Mouse (Mus musculus) limb, embryonic 14.5 days (tissue): ENCODE measurements around the gene Arid5a. TPM values are rescaled to one million over a fixed set of nuclear protein-coding genes. Genes with fewer than 3 reads are reported as not detected.
A peak's percentile ranks its signal among the peaks of the same experiment; 100 is the strongest.

Source experiments
- ATAC-seq: fragments of 200-750 bp; cut with Nextera tagmentation; 2 replicates; pipeline ENCODE4 v1.8.0; 2017; ENCODE audit warnings: low read depth, moderate number of reproducible peaks, moderate TSS enrichment; ENCODE audit not compliant: low FRiP score
- DNase-seq: peaks from one replicate; pipeline ENCODE4 v3.0.0-alpha.2; 2015; ENCODE audit warnings: low spot score
- H3K27ac ChIP-seq: fragments of 300-500 bp; sonication (generic); replicated peaks from 2 replicates; pipeline ENCODE4 v1.5.1; 2014; ENCODE audit warnings: low read depth, mild to moderate bottlenecking, low read length, moderate library complexity, mixed read lengths
- H3K27me3 ChIP-seq: fragments of 300-500 bp; sonication (generic); 2 replicates; pipeline ENCODE4 v1.6.1; 2014; ENCODE audit warnings: low read length, mixed read lengths; ENCODE audit not compliant: control insufficient read depth, insufficient read depth
- H3K36me3 ChIP-seq: fragments of 300-500 bp; sonication (generic); 2 replicates; pipeline ENCODE4 v1.6.1; 2014; ENCODE audit warnings: mild to moderate bottlenecking, low read length, moderate library complexity, mixed read lengths; ENCODE audit not compliant: control insufficient read depth, insufficient read depth
- H3K4me1 ChIP-seq: fragments of 300-500 bp; sonication (generic); 2 replicates; pipeline ENCODE4 v1.6.1; 2014; ENCODE audit warnings: antibody characterized with exemption, low read length, mixed read lengths; ENCODE audit not compliant: control insufficient read depth, insufficient read depth
- H3K4me2 ChIP-seq: fragments of 300-500 bp; sonication (generic); replicated peaks from 2 replicates; pipeline ENCODE4 v1.6.1; 2014; ENCODE audit warnings: low read depth, mild to moderate bottlenecking, low read length, moderate library complexity; ENCODE audit not compliant: severe bottlenecking
- H3K4me3 ChIP-seq: fragments of 300-500 bp; sonication (generic); replicated peaks from 2 replicates; pipeline ENCODE4 v1.5.1; 2014; ENCODE audit warnings: low read length
- H3K9ac ChIP-seq: fragments of 300-500 bp; sonication (generic); 2 replicates; pipeline ENCODE4 v1.6.1; 2014; ENCODE audit warnings: mild to moderate bottlenecking, low read depth, low read length, moderate library complexity; ENCODE audit not compliant: severe bottlenecking
- H3K9me3 ChIP-seq: fragments of 300-500 bp; sonication (generic); 2 replicates; pipeline ENCODE4 v1.6.1; 2016; ENCODE audit warnings: low read length; ENCODE audit not compliant: control insufficient read depth
- POLR2A ChIP-seq: fragments of 200-500 bp; IDR thresholded peaks from 2 replicates; pipeline ENCODE4 v1.8.0; 2012; ENCODE audit warnings: inconsistent platforms, mild to moderate bottlenecking, moderate library complexity, borderline replicate concordance; ENCODE audit not compliant: insufficient read depth, insufficient read length; ENCODE audit errors: extremely low read depth
- WGBS: fragments of 180-500 bp; shearing (Covaris S2); extraction: QIAGEN DNeasy Blood & Tissue Kit; methylation state at CpG from one replicate; pipeline ENCODE4 v1.1.7; 2014; 5-methylcytosine and 5-hydroxymethylcytosine counted together
- polyA plus RNA-seq, 2 experiments: library from polyadenylated mRNA; depleted of rRNA in 1 of 2; stranded (reverse) in 1 of 2; unstranded in 1 of 2; fragments of >200 nt; fragmentation: Nextera tagmentation in 1 of 2; extraction: Ambion mirVana in 1 of 2; gene quantifications; 2 replicates each; pipeline versions ENCODE4 v1.2.1 to v1.2.3; 2012 to 2014

Arid5a gene
- polyA plus RNA-seq, 2 experiments, result 7.1 to 9.6 TPM

DNA sequence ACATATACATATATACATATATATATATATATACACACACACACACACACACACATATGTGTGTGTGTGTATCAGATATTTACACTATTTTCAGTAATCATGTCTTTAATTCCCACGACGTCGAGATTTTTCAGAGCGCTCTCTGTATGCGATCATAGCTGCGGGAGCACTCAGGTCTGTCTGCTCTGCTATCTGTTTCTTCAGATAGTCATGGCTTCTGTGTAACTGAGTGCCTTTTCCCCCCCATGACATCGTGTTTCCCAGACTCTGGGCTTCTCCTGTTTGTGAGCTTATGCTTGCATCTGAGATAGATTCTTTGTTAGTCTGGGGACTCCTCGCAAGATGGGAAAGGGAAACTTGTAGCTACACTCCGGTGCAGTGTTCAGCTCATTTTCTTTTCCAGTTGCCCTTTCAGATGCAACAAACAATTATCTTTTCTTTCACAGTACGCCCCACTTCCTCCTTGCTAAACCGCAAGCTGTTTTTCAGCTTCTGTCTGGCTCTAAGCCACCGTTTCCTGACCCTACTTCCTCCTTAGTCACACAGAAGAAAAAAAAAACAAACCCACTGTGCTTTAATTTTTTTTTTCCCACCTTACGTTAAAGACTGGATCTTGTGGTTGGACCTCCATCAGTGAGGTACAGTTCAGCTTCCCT is 43.6 kb upstream of the Arid5a start:
- H3K27ac ChIP-seq, result no peak overlapping the region
- H3K36me3 ChIP-seq, result no peaks in the 10 kb centered on the region
- no peaks in the 10 kb centered on the region for H3K4me1 ChIP-seq
- DNase-seq, result peak; percentile 30
- TF ChIP-seq POLR2A, result no peak
- no peaks in the 10 kb centered on the region; the same call in 1 of the 2 replicates for H3K9me3 ChIP-seq
- H3K27me3 ChIP-seq, result 0 out of 2 replicates have a peak, but pooled peaks cover under 1% of the 10 kb centered on the region
- no peak overlapping the region for H3K4me2 ChIP-seq
- ATAC-seq, result no peak
- no peak overlapping the region for H3K4me3 ChIP-seq
- 0 out of 2 replicates have a peak overlapping the region, but pooled peaks have one; percentile 25 for H3K9ac ChIP-seq
- WGBS, result 70% methylated on average over 13 of the region's 13 CpGs

DNA sequence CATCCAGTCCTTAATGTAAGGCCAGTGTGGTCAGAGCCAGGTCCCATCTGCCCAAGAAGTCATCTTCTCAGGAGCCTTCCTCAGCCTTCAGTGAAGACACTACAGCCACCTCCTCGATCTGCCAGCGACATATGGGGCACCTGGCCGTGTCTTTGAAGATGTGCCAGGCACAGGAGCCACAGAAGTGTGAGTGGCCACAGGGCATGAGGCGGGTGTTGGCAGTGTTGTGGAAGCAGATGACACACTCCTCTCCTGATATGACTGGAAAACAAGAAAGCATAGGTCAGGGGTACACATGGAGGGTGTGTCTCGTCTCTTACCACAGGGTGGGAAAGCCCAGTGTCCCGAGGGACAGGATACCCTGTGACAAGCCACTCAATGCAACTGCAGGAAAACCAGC is 41.2 kb upstream of the Arid5a start:
- H3K4me2 ChIP-seq, result no peak overlapping the region
- DNase-seq (no peak), ATAC-seq (no peak)
- no peak overlapping the region for H3K27ac ChIP-seq
- H3K4me1 ChIP-seq, result no peaks in the 10 kb centered on the region
- no peak for TF ChIP-seq POLR2A
- no peaks in the 10 kb centered on the region for H3K36me3 ChIP-seq
- H3K4me3 ChIP-seq, result no peak overlapping the region
- no peak overlapping the region for H3K9ac ChIP-seq
- no peaks in the 10 kb centered on the region for H3K9me3 ChIP-seq
- H3K27me3 ChIP-seq, result peaks cover 9% of the 10 kb centered on the region; the same call in 1 of the 2 replicates
- 76% methylated on average over 6 of the region's 6 CpGs for WGBS

DNA sequence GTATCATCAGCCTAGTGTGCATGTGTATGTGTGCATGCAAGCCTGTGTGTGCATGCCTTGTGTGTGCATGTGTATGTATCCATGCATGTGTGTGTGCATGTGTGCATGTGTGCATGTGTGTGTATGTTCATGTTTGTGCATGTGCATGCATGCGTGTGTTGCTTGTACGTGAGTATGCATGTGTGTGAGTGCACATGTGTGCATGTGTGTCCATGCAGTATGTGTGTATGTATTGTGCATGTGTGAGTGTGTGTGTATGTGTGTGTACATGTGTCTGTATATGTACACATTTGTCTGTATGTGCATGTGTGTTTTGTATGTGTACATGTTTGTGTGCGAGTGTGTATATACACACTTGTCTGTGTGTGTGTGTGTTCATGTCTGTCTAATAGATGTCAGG is 39.9 kb upstream of the Arid5a start:
- no peaks in the 10 kb centered on the region for H3K4me1 ChIP-seq
- DNase-seq (no peak), ATAC-seq (no peak)
- WGBS, result 99% methylated on average over 3 of the region's 3 CpGs
- no peak for TF ChIP-seq POLR2A
- peaks cover 9% of the 10 kb centered on the region; the same call in 1 of the 2 replicates for H3K27me3 ChIP-seq
- H3K9ac ChIP-seq, result no peak overlapping the region
- H3K9me3 ChIP-seq, result no peaks in the 10 kb centered on the region
- H3K4me2 ChIP-seq, result no peak overlapping the region
- H3K36me3 ChIP-seq, result no peaks in the 10 kb centered on the region
- H3K4me3 ChIP-seq, result no peak overlapping the region
- no peak overlapping the region for H3K27ac ChIP-seq

DNA sequence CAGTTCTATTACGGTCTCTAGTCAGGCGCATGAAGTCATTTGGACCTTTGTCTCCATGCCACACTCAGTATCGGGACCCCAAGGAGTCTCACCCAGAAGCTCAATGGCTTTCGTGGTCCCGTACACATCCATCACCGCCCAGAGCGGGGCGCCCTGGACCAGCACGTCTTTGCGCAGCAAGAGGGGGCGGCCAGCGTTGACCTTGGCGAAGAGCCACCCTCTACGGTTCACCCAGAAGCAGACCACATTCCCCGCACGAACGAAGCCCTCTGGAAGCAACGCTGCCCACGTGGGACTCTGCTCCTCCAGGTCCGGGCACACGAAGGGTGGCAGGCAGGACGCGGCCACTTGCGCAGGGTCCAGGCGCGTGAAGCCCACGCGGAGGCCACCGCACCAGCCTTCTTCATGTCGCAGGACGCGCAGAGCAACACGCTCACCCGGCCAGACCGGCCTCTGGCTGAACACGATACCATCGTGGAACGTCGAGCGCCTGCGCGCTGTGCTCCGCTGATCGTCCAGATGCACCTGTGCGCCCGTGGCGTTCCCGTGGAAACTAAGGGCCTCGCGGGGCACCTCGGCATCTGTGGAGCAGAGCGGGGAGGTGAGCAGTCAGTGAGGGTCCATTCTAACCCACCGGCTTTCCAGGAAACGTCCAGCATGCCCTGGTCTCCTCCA is 38.3 kb upstream of the Arid5a start:
- peaks cover 9% of the 10 kb centered on the region; the same call in 1 of the 2 replicates for H3K27me3 ChIP-seq
- DNase-seq (no peak), ATAC-seq (no peak)
- WGBS, result 42% methylated on average over 51 of the region's 54 CpGs
- H3K4me3 ChIP-seq, result peak overlapping the region; percentile 13; the same call in 1 of the 2 replicates
- no peak for TF ChIP-seq POLR2A
- no peak overlapping the region for H3K27ac ChIP-seq
- no peaks in the 10 kb centered on the region for H3K36me3 ChIP-seq
- H3K9ac ChIP-seq, result no peak overlapping the region
- peaks cover 6% of the 10 kb centered on the region for H3K4me1 ChIP-seq
- H3K9me3 ChIP-seq, result no peaks in the 10 kb centered on the region
- H3K4me2 ChIP-seq, result peak overlapping the region; percentile 39

DNA sequence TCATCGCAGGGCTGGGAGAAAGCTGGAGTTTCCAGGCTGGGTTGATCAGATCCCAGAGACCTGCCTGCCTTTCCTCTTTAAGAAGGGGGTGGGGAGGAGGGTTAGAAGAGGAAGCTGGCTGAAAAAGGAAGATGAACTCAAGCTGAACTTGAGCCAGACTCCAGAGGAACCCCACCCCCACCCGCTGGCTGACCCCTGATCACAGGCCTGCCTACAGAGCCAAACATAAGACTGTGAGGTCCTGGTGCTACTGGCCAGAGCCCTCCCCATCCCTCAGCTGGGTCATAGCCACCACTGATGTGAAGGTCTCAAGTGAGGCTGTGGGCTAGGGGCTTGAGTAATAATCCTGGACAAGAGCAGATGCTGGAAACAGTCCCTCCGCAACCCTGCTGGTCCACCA is 36.9 kb upstream of the Arid5a start:
- Histone ChIP-seq H3K4me1 (peaks cover 6% of the 10 kb centered on the region), H3K36me3 (no peaks in the 10 kb centered on the region), H3K4me3 (no peak overlapping the region), H3K9ac (no peak overlapping the region), H3K9me3 (no peaks in the 10 kb centered on the region), H3K4me2 (no peak overlapping the region), H3K27ac (no peak overlapping the region), H3K27me3 (peaks cover 9% of the 10 kb centered on the region; the same call in 1 of the 2 replicates)
- TF ChIP-seq POLR2A, result no peak
- ATAC-seq (no peak; the same call in 1 of the 2 replicates), DNase-seq (peak; percentile 23)
- WGBS, result 55% methylated on average over 3 of the region's 3 CpGs
